Mouse (Mus musculus) MEL (cell line): ENCODE data around the gene Cdc42. TPM values are rescaled to one million over a fixed set of nuclear protein-coding genes. Genes with fewer than 3 reads are reported as not detected.

Experiments
- DNase-seq: peaks from one replicate; pipeline ENCODE4 v3.0.0; 2011; ENCODE audit warnings: low read depth, low spot score
- H3K27ac ChIP-seq: 2 replicates; pipeline ENCODE4 v1.5.1; 2012; ENCODE audit warnings: low read depth, mild to moderate bottlenecking, control low read depth, low read length, moderate library complexity; ENCODE audit not compliant: control insufficient read depth
- H3K27me3 ChIP-seq, 2 experiments: fragments of 150-350 bp in 1 of 2; sonication (generic) in 1 of 2; 2 replicates each; pipeline ENCODE4 v1.6.1; 2012; ENCODE audit warnings: low read length in 2 of 2, mild to moderate bottlenecking in 2 of 2, improper control_type of control experiment in 1 of 2, moderate library complexity in 1 of 2; ENCODE audit not compliant: insufficient read depth in 2 of 2, control insufficient read depth in 1 of 2
- H3K36me3 ChIP-seq, 2 experiments: 2 replicates each; pipeline ENCODE4 v1.6.1; 2012 to 2014; ENCODE audit warnings: low read length in 2 of 2, improper control_type of control experiment in 1 of 2, inconsistent platforms in 1 of 2, mild to moderate bottlenecking in 1 of 2; ENCODE audit not compliant: insufficient read depth in 2 of 2, control insufficient read depth in 1 of 2
- H3K4me1 ChIP-seq, 2 experiments: fragments of 150-350 bp in 1 of 2; sonication (generic) in 1 of 2; 2 replicates each; pipeline ENCODE4 v1.6.1; 2012; ENCODE audit warnings: low read length in 2 of 2, improper control_type of control experiment in 1 of 2, mild to moderate bottlenecking in 1 of 2; ENCODE audit not compliant: insufficient read depth in 2 of 2, control insufficient read depth in 1 of 2
- H3K4me3 ChIP-seq, 2 experiments: fragments of 150-350 bp in 1 of 2; sonication (generic) in 1 of 2; 2 replicates each; pipeline ENCODE4 v1.5.1; 2012; ENCODE audit warnings: low read depth in 2 of 2, low read length in 2 of 2, mild to moderate bottlenecking in 2 of 2, moderate library complexity in 2 of 2, control low read depth in 1 of 2, improper control_type of control experiment in 1 of 2; ENCODE audit not compliant: control insufficient read depth in 1 of 2, insufficient read depth in 1 of 2
- H3K79me2 ChIP-seq: 2 replicates; pipeline ENCODE4 v1.6.1; 2012; ENCODE audit warnings: mild to moderate bottlenecking, low read length, moderate library complexity; ENCODE audit not compliant: control insufficient read depth, poor library complexity, insufficient read depth
- H3K9ac ChIP-seq: 2 replicates; pipeline ENCODE4 v1.6.1; 2012; ENCODE audit warnings: low read depth, mild to moderate bottlenecking, control low read depth, low read length, moderate library complexity; ENCODE audit not compliant: control insufficient read depth, poor library complexity, severe bottlenecking
- H3K9me3 ChIP-seq: fragments of 150-350 bp; sonication (generic); replicated peaks from 2 replicates; pipeline ENCODE4 v1.6.1; 2012; ENCODE audit warnings: mild to moderate bottlenecking, low read length, improper control_type of control experiment, moderate library complexity; ENCODE audit not compliant: insufficient read depth
- CHD1 ChIP-seq: IDR thresholded peaks from 2 replicates; pipeline ENCODE4 v1.6.1; 2012; ENCODE audit warnings: low read depth, mild to moderate bottlenecking, inconsistent platforms, low read length, improper control_type of control experiment
- GABPA ChIP-seq: IDR thresholded peaks from 2 replicates; pipeline ENCODE4 v1.6.1; 2012; ENCODE audit warnings: low read depth, mild to moderate bottlenecking, inconsistent platforms, low read length, improper control_type of control experiment, moderate library complexity
- GATA1 ChIP-seq: IDR thresholded peaks from 2 replicates; pipeline ENCODE4 v1.6.1; 2011; ENCODE audit warnings: low read depth, low read length, improper control_type of control experiment
- MAX ChIP-seq: IDR thresholded peaks from 2 replicates; pipeline ENCODE4 v1.6.1; 2011; ENCODE audit warnings: low read length, improper control_type of control experiment
- MAZ ChIP-seq: IDR thresholded peaks from 2 replicates; pipeline ENCODE4 v1.6.1; 2012; ENCODE audit warnings: low read depth, mild to moderate bottlenecking, inconsistent platforms, low read length, improper control_type of control experiment
- MEF2A ChIP-seq: IDR thresholded peaks from 2 replicates; pipeline ENCODE4 v1.6.1; 2014; ENCODE audit warnings: low read depth, mild to moderate bottlenecking, inconsistent platforms, low read length, improper control_type of control experiment; ENCODE audit not compliant: poor library complexity, insufficient replicate concordance, severe bottlenecking; ENCODE audit errors: extremely low read depth
- MYC ChIP-seq: IDR thresholded peaks from 2 replicates; pipeline ENCODE4 v1.6.1; 2011; ENCODE audit warnings: low read depth, mild to moderate bottlenecking, low read length, improper control_type of control experiment, moderate library complexity
- POLR2A ChIP-seq, 2 experiments: IDR thresholded peaks; 2 replicates each; pipeline ENCODE4 v1.6.1; 2011 to 2012; ENCODE audit warnings: low read length in 2 of 2, mild to moderate bottlenecking in 2 of 2, control low read depth in 1 of 2, improper control_type of control experiment in 1 of 2, low read depth in 1 of 2, moderate library complexity in 1 of 2; ENCODE audit not compliant: control insufficient read depth in 1 of 2, insufficient read depth in 1 of 2, poor library complexity in 1 of 2
- RAD21 ChIP-seq: IDR thresholded peaks from 2 replicates; pipeline ENCODE4 v1.6.1; 2011; ENCODE audit warnings: mild to moderate bottlenecking, low read depth, low read length, improper control_type of control experiment
- TBP ChIP-seq: IDR thresholded peaks from 2 replicates; pipeline ENCODE4 v1.8.0; 2011; ENCODE audit warnings: low read depth, low read length, improper control_type of control experiment
- USF1 ChIP-seq: IDR thresholded peaks from 2 replicates; pipeline ENCODE4 v1.6.1; 2014; ENCODE audit warnings: low read depth, mild to moderate bottlenecking, inconsistent platforms, low read length, improper control_type of control experiment, moderate library complexity
- USF2 ChIP-seq, 2 experiments: IDR thresholded peaks; 2 replicates each; pipeline ENCODE4 v1.6.1; 2011 to 2012; ENCODE audit warnings: improper control_type of control experiment in 2 of 2, low read length in 2 of 2, borderline replicate concordance in 1 of 2, inconsistent platforms in 1 of 2, low read depth in 1 of 2, mild to moderate bottlenecking in 1 of 2; ENCODE audit not compliant: insufficient read depth in 1 of 2
- ZMIZ1 ChIP-seq: IDR thresholded peaks from 2 replicates; pipeline ENCODE4 v1.6.1; 2012; ENCODE audit warnings: low read depth, mild to moderate bottlenecking, inconsistent platforms, low read length, improper control_type of control experiment, moderate library complexity
- ZNF384 ChIP-seq: IDR thresholded peaks from 2 replicates; pipeline ENCODE4 v1.6.1; 2012; ENCODE audit warnings: low read depth, mild to moderate bottlenecking, inconsistent platforms, low read length, improper control_type of control experiment
- polyA plus RNA-seq, 2 experiments: library from polyadenylated mRNA; stranded (reverse) in 1 of 2; unstranded in 1 of 2; fragments of >175 nt in 1 of 2; fragments of >200 nt in 1 of 2; gene quantifications; 2 replicates each; pipeline versions ENCODE4 v1.2.1 to v1.2.4; 2012; ENCODE audit warnings: low replicate concordance in 2 of 2, low read depth in 1 of 2; ENCODE audit not compliant: insufficient read length in 2 of 2, insufficient read depth in 1 of 2, missing spikeins in 1 of 2
- total RNA-seq: library from RNA; depleted of rRNA; stranded (reverse); fragments of 300-350 nt; gene quantifications from 2 replicates; pipeline ENCODE4 v1.2.3, GENCODE M21; 2012

Cdc42 gene
- total and polyA plus RNA-seq, 3 experiments: 117 to 203 (median 174) TPM

GRCm38 (mm10) chr4:137304106-137304505 is 53.4 kb downstream of the Cdc42 start:
- no peaks in the 10 kb centered on the region for H3K27me3 ChIP-seq
- no peak overlapping the region for H3K9ac ChIP-seq
- no peaks in the 10 kb centered on the region for H3K79me2 ChIP-seq
- no peak for DNase-seq
- H3K4me1 ChIP-seq: no peaks in the 10 kb centered on the region
- H3K9me3 ChIP-seq: no peaks in the 10 kb centered on the region
- no peak overlapping the region for H3K4me3 ChIP-seq
- no peak overlapping the region for H3K27ac ChIP-seq
- no peaks in the 10 kb centered on the region for H3K36me3 ChIP-seq
- TF ChIP-seq CHD1 (no peak), GABPA (no peak), ZMIZ1 (no peak), TBP (no peak)

GRCm38 (mm10) chr4:137301635-137302034 is 55.9 kb downstream of the Cdc42 start:
- H3K9me3 ChIP-seq: no peaks in the 10 kb centered on the region
- TF ChIP-seq GATA1 (no peak), MYC (no peak)
- H3K4me3 ChIP-seq: no peak overlapping the region
- H3K9ac ChIP-seq: no peak overlapping the region
- H3K27me3 ChIP-seq: no peaks in the 10 kb centered on the region
- H3K4me1 ChIP-seq: no peaks in the 10 kb centered on the region
- H3K79me2 ChIP-seq: no peaks in the 10 kb centered on the region
- no peak overlapping the region for H3K27ac ChIP-seq
- DNase-seq: no peak
- H3K36me3 ChIP-seq: no peaks in the 10 kb centered on the region

GRCm38 (mm10) chr4:137300227-137300626 is 57.3 kb downstream of the Cdc42 start:
- H3K79me2 ChIP-seq: no peaks in the 10 kb centered on the region
- H3K4me1 ChIP-seq: no peaks in the 10 kb centered on the region
- H3K4me3 ChIP-seq: no peak overlapping the region
- H3K27me3 ChIP-seq: no peaks in the 10 kb centered on the region
- no peak for DNase-seq
- TF ChIP-seq USF2 (IDR thresholded peaks at IDR 0.05; ENCODE audit: borderline replicate concordance in 1 of 2, insufficient read depth in 1 of 2, low read depth in 1 of 2, low read length in 2 of 2): no peak
- no peak for TF ChIP-seq RAD21
- no peak for TF ChIP-seq MYC
- TF ChIP-seq MAZ: no peak
- no peak for TF ChIP-seq USF1
- no peak for TF ChIP-seq MEF2A
- TF ChIP-seq POLR2A (IDR thresholded peaks at IDR 0.05; ENCODE audit: control insufficient read depth in 1 of 2, insufficient read depth in 1 of 2, low read depth in 1 of 2, low read length in 2 of 2, poor library complexity in 1 of 2): no peak
- no peak for TF ChIP-seq GABPA
- TF ChIP-seq ZNF384: no peak
- TF ChIP-seq MAX: no peak
- H3K36me3 ChIP-seq: no peaks in the 10 kb centered on the region
- H3K9me3 ChIP-seq: no peaks in the 10 kb centered on the region
- no peak overlapping the region for H3K27ac ChIP-seq
- no peak overlapping the region for H3K9ac ChIP-seq
